Mouse (Mus musculus) bone marrow macrophage, adult 2 months (primary cell): ENCODE measurements at regions not wholly inside any gene's neighbourhood (a gene's known extent, or its start where the extent isn't known, plus 50 kb on each side); places are given as distances from the start of the nearest gene placed in this dataset.

Experiments
- CTCF ChIP-seq: IDR thresholded peaks from 2 replicates; pipeline ENCODE4 v1.5.1; 2012; ENCODE audit warnings: low read depth, mild to moderate bottlenecking, low read length, moderate library complexity
- POLR2A ChIP-seq: IDR thresholded peaks from 2 replicates; pipeline ENCODE4 v1.6.1; 2012; ENCODE audit warnings: mild to moderate bottlenecking, low read depth, low read length, borderline replicate concordance

DNA sequence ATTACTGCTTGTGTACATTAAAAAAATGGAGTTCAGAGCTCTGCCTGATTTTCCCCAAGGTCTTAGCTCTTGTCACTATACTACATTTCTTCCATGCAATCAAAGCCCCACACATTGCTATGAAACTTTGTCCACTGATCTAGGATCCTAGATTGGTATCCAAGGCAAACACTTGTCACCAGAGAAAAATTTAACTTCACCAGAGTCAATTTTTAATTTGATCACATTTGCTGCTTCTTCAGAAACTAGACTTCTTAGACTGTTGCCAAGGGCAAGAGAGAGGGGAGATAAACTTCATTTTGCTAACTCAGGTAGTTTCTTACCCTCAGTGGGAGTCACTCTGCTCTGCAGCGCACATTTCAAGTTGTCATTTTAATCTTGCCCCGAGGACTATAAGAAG lies 1775.9 kb upstream of the Gm7489 start:
- no peak for TF ChIP-seq POLR2A
- TF ChIP-seq CTCF, result no peak
